Mouse (Mus musculus): Measurements from ENCODE around the gene Pla2g2f. TPM values are rescaled to one million over a fixed set of nuclear protein-coding genes. Genes with fewer than 3 reads are reported as not detected.

Pla2g2f gene
- polyA plus RNA-seq, 1 experiment from 2014 or later, result 2.7 TPM

DNA sequence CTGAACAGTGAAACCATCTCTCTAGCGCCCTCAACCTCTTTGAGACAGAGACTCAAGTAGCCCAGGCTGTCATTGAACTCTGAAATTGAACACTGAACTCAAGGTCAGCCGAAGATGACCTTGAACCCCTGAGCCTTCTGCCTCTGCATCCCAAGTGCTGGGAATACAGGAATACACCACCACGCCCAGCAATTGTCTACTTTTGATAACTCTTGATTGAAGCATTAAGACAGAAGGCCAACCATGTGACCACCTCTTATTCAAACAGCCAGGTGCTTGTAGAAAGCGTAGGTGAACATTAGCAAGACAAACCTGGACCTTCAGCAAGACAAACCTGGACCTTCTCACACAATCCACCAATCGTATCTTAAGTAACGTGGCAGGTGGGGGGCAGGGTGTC is 36.9 kb upstream of the Pla2g2f start:
- Histone ChIP-seq H3K27ac (ENCODE audit: low read length) (no peak overlapping the region), H3K4me1 (ENCODE audit: control insufficient read depth, insufficient read depth, low read length) (peaks cover 15% of the 10 kb centered on the region), H3K4me3 (ENCODE audit: low read length) (no peak overlapping the region), H3K36me3 (ENCODE audit: control insufficient read depth, insufficient read depth, low read length) (no peaks in the 10 kb centered on the region), H3K9ac (ENCODE audit: low read depth, low read length) (no peak overlapping the region), H3K27me3 (replicated peaks; ENCODE audit: control insufficient read depth, insufficient read depth, low read length) (no peaks in the 10 kb centered on the region), H3K9me3 (ENCODE audit: control insufficient read depth, low read length) (no peaks in the 10 kb centered on the region), H3K4me2 (ENCODE audit: low read depth, low read length) (no peak overlapping the region)
- ATAC-seq, result no peak
- 91% methylated on average over 6 of the region's 6 CpGs for WGBS

DNA sequence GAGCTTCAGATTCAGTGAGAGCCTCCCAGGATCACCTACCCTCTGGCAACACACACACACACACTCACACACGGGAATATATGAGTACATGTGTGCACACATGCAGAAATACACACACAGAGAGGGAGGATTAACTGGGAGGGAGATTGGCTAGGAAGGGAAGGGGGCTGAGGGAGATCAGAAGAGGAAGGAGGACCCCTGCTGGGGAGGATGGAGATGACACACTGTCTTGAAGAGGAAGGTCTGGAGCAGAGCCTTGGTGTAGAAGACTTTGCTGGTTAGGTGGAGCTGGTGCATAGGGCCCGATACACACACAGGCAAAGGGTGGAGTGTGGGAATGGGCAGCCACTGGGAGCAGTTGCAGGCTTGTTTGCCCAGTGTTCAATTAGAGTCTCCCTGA is 35.9 kb upstream of the Pla2g2f start:
- peak; percentile 27; the same call in 1 of the 2 replicates for ATAC-seq
- Histone ChIP-seq H3K4me2 (ENCODE audit: low read depth, low read length) (no peak overlapping the region), H3K4me1 (ENCODE audit: control insufficient read depth, insufficient read depth, low read length) (peaks cover 15% of the 10 kb centered on the region), H3K36me3 (ENCODE audit: control insufficient read depth, insufficient read depth, low read length) (no peaks in the 10 kb centered on the region), H3K4me3 (ENCODE audit: low read length) (no peak overlapping the region), H3K27ac (ENCODE audit: low read length) (no peak overlapping the region), H3K27me3 (replicated peaks; ENCODE audit: control insufficient read depth, insufficient read depth, low read length) (no peaks in the 10 kb centered on the region), H3K9ac (ENCODE audit: low read depth, low read length) (no peak overlapping the region), H3K9me3 (ENCODE audit: control insufficient read depth, low read length) (no peaks in the 10 kb centered on the region)
- 56% methylated on average over 2 of the region's 2 CpGs for WGBS

DNA sequence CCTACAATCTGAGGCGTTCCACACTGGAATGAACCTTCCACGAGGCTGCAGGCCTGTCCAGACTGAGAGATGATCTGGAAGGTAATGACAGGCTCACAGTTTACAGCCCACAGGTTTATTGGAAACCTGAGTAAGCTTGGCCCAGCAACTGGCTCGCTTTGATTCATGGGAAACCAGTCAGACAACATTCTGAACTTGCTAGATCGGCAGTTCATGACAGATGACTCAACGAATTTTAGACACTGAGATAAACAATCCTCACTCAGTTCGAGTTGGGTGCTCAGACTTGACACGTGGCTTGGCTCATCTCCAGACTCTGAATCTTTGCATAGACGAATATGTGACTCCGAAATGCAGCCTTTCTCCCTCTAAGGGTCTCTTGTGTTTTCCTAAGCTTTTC is 35.2 kb upstream of the Pla2g2f start:
- Histone ChIP-seq H3K4me2 (ENCODE audit: low read depth, low read length) (no peak overlapping the region), H3K27me3 (replicated peaks; ENCODE audit: control insufficient read depth, insufficient read depth, low read length) (no peaks in the 10 kb centered on the region), H3K4me1 (ENCODE audit: control insufficient read depth, insufficient read depth, low read length) (peaks cover 15% of the 10 kb centered on the region), H3K9ac (ENCODE audit: low read depth, low read length) (no peak overlapping the region), H3K36me3 (ENCODE audit: control insufficient read depth, insufficient read depth, low read length) (no peaks in the 10 kb centered on the region), H3K4me3 (ENCODE audit: low read length) (no peak overlapping the region), H3K9me3 (ENCODE audit: control insufficient read depth, low read length) (no peaks in the 10 kb centered on the region), H3K27ac (ENCODE audit: low read length) (peak overlapping the region; percentile 7; the same call in 1 of the 2 replicates)
- 20% methylated on average over 9 of the region's 9 CpGs for WGBS
- peak; percentile 69 for ATAC-seq

DNA sequence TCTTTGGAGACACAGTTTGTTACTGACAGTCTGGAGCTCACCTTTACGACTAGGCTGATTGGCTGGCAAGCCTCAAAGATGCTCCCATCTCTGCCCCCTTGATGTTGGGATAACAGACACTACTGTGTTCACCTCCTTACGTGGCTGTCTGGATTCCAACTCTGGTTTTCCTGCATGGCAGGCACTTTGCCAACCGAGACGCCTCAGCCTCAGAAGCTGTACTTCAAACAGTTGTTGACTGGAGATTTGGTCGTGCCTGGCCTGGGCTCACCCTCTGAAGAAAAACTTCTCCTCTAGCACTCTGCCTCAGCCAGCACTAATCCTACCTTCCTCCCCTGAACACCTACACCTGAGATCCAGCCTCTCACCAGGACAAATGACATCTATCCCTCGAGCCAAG is 34.0 kb upstream of the Pla2g2f start:
- Histone ChIP-seq H3K9me3 (ENCODE audit: control insufficient read depth, low read length) (no peaks in the 10 kb centered on the region), H3K36me3 (ENCODE audit: control insufficient read depth, insufficient read depth, low read length) (no peaks in the 10 kb centered on the region), H3K9ac (ENCODE audit: low read depth, low read length) (no peak overlapping the region), H3K27ac (ENCODE audit: low read length) (no peak overlapping the region), H3K4me3 (ENCODE audit: low read length) (no peak overlapping the region), H3K4me2 (ENCODE audit: low read depth, low read length) (no peak overlapping the region), H3K4me1 (ENCODE audit: control insufficient read depth, insufficient read depth, low read length) (peaks cover 12% of the 10 kb centered on the region), H3K27me3 (replicated peaks; ENCODE audit: control insufficient read depth, insufficient read depth, low read length) (no peaks in the 10 kb centered on the region)
- no peak for ATAC-seq
- 55% methylated on average over 6 of the region's 6 CpGs for WGBS

DNA sequence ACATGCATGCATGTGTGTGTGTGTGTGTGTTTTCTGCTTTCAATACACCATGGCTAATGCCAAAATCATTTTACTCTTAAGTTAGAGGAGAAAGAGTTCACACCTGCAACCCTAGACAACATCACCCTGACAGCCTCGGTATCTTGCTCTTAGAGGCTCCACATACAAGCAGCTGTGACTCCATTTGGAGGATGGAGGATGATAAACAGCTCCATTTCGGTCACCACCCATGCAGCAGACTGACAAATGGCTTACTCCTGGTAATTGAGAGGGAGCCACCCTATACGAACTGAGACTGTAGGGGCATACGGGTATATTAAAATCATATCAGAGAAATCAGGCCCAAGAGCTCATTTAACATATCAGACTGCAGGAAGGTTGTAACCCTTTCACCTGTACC is 31.0 kb upstream of the Pla2g2f start:
- 79% methylated on average over 4 of the region's 4 CpGs for WGBS
- no peak for ATAC-seq
- Histone ChIP-seq H3K27me3 (replicated peaks; ENCODE audit: control insufficient read depth, insufficient read depth, low read length) (no peaks in the 10 kb centered on the region), H3K4me3 (ENCODE audit: low read length) (no peak overlapping the region), H3K9ac (ENCODE audit: low read depth, low read length) (no peak overlapping the region), H3K4me2 (ENCODE audit: low read depth, low read length) (no peak overlapping the region), H3K9me3 (ENCODE audit: control insufficient read depth, low read length) (no peaks in the 10 kb centered on the region), H3K27ac (ENCODE audit: low read length) (no peak overlapping the region), H3K4me1 (ENCODE audit: control insufficient read depth, insufficient read depth, low read length) (peaks cover 12% of the 10 kb centered on the region), H3K36me3 (ENCODE audit: control insufficient read depth, insufficient read depth, low read length) (no peaks in the 10 kb centered on the region)

DNA sequence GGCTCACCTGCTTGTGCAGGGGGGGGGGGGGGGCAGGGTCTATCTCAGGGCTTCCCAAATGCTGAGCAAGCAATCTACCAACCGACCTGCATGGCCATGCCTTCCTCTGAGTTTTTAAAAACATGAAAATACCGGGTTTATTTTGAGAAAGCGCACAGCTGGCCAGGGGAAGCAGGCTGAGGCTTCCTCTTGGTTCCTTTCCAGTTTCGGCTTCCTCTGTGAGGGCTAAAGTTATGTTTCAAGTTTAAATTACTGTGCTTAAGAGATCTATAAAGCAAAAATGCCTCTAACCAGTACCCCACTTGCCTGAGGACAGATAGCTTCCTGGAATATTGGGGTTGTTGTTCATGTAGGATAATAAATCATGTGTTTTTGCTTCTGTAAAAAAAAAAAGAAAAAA is 28.7 kb upstream of the Pla2g2f start:
- no peak for ATAC-seq
- Histone ChIP-seq H3K9ac (ENCODE audit: low read depth, low read length) (no peak overlapping the region), H3K27ac (ENCODE audit: low read length) (no peak overlapping the region), H3K4me1 (ENCODE audit: control insufficient read depth, insufficient read depth, low read length) (no peaks in the 10 kb centered on the region), H3K9me3 (ENCODE audit: control insufficient read depth, low read length) (no peaks in the 10 kb centered on the region), H3K4me2 (ENCODE audit: low read depth, low read length) (no peak overlapping the region), H3K4me3 (ENCODE audit: low read length) (no peak overlapping the region), H3K27me3 (replicated peaks; ENCODE audit: control insufficient read depth, insufficient read depth, low read length) (no peaks in the 10 kb centered on the region), H3K36me3 (ENCODE audit: control insufficient read depth, insufficient read depth, low read length) (no peaks in the 10 kb centered on the region)
- WGBS, result 39% methylated on average over 4 of the region's 4 CpGs

DNA sequence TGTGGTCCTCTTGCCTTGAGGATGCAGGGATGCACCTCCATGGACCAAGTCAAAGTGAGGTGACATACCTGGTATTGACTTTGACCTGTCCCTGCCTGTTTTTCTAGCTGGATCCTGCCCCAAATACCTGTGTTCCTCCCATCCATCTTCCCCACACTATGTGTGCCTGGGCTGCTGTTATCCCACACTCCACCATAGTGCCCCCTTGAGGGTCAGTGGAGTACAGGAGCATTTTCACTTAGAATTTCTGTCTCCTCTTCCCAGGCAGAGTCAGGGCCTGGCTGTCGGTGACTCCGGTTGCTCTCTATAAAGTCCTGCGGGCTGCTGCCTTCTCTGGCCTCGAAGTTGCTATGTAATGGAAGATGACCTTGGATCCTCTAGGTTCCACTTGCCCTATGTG is 28.3 kb upstream of the Pla2g2f start:
- H3K4me3 ChIP-seq (ENCODE audit: low read length), result no peak overlapping the region
- H3K36me3 ChIP-seq (ENCODE audit: control insufficient read depth, insufficient read depth, low read length), result no peaks in the 10 kb centered on the region
- H3K4me2 ChIP-seq (ENCODE audit: low read depth, low read length), result no peak overlapping the region
- no peaks in the 10 kb centered on the region for H3K4me1 ChIP-seq (ENCODE audit: control insufficient read depth, insufficient read depth, low read length)
- H3K9ac ChIP-seq (ENCODE audit: low read depth, low read length), result no peak overlapping the region
- 47% methylated on average over 4 of the region's 4 CpGs for WGBS
- no peaks in the 10 kb centered on the region for H3K27me3 ChIP-seq (replicated peaks; ENCODE audit: control insufficient read depth, insufficient read depth, low read length)
- no peak overlapping the region for H3K27ac ChIP-seq (ENCODE audit: low read length)
- H3K9me3 ChIP-seq (ENCODE audit: control insufficient read depth, low read length), result no peaks in the 10 kb centered on the region
- ATAC-seq, result no peak

DNA sequence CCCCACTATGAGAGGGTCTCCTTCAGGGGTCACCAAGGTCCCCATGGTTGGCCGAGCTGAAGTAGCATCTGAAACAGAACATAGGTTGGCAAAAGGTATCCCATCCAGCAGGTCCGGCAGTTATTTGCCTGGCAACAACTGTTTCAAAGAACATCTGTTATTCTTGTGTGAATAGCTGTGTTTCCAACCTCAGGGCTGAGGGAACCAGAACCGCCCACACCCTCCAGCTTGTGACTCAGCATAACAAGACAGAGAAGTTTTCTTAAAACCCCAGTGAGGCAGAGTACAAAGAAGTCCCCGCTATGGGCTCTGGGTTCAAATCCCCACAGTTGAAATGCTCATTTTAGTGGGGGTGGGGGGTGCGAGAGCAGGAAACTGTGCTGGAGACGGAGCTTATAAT is 24.7 kb upstream of the Pla2g2f start:
- Histone ChIP-seq H3K4me1 (ENCODE audit: control insufficient read depth, insufficient read depth, low read length) (no peaks in the 10 kb centered on the region), H3K4me2 (ENCODE audit: low read depth, low read length) (no peak overlapping the region), H3K4me3 (ENCODE audit: low read length) (no peak overlapping the region), H3K27me3 (replicated peaks; ENCODE audit: control insufficient read depth, insufficient read depth, low read length) (no peaks in the 10 kb centered on the region), H3K9ac (ENCODE audit: low read depth, low read length) (no peak overlapping the region), H3K36me3 (ENCODE audit: control insufficient read depth, insufficient read depth, low read length) (no peaks in the 10 kb centered on the region), H3K27ac (ENCODE audit: low read length) (no peak overlapping the region), H3K9me3 (ENCODE audit: control insufficient read depth, low read length) (no peaks in the 10 kb centered on the region)
- no peak for ATAC-seq
- WGBS, result 79% methylated on average over 6 of the region's 6 CpGs

DNA sequence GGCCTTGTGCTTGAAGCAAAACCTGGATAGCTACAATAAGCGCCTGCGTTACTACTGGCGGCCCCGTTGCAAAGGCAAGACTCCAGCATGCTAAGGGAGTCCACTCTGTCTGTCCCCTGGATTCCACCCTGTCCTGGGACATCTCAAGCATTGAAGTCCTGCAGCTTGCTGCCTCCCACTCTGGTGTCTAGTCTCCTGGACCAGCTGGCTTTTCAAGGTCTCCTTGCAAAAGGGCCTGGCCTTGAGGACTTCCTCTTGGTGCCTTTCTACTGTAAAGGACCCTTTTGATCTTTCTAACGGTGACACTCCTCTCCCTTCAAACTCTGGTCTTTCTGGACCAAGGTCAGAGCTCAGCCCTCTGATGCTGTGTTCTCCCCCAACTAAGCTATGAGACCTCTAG is 22.9 kb upstream of the Pla2g2f start:
- no peak overlapping the region for H3K27ac ChIP-seq (ENCODE audit: low read length)
- no peaks in the 10 kb centered on the region for H3K27me3 ChIP-seq (replicated peaks; ENCODE audit: control insufficient read depth, insufficient read depth, low read length)
- no peaks in the 10 kb centered on the region for H3K36me3 ChIP-seq (ENCODE audit: control insufficient read depth, insufficient read depth, low read length)
- no peaks in the 10 kb centered on the region for H3K4me1 ChIP-seq (ENCODE audit: control insufficient read depth, insufficient read depth, low read length)
- H3K4me2 ChIP-seq (ENCODE audit: low read depth, low read length), result no peak overlapping the region
- 87% methylated on average over 5 of the region's 5 CpGs for WGBS
- H3K9me3 ChIP-seq (ENCODE audit: control insufficient read depth, low read length), result no peaks in the 10 kb centered on the region
- H3K4me3 ChIP-seq (ENCODE audit: low read length), result no peak overlapping the region
- ATAC-seq, result no peak
- no peak overlapping the region for H3K9ac ChIP-seq (ENCODE audit: low read depth, low read length)
